Mouse (Mus musculus): ENCODE results near the gene Dnaaf3. TPM values are rescaled to one million over a fixed set of nuclear protein-coding genes. Genes with fewer than 3 reads are reported as not detected.

The Dnaaf3 gene
- total RNA-seq, 1 experiment from 2014 or later: 2.0 TPM

Other genes with a start within 250 kb of the Dnaaf3 start
- gene Ncr1, start 194.7 kb downstream of the Dnaaf3 start, total RNA-seq (2017): 398 to 1,289 TPM (median 424 TPM) in 3 replicates
- gene Gp6, start 134.7 kb downstream of the Dnaaf3 start, total RNA-seq (2017): 0.32 to 14.1 TPM (median 1.8 TPM) in 3 replicates
- 2.8 to 5.5 TPM (median 5.2 TPM) in 3 replicates for gene Rdh13, start 86.8 kb downstream of the Dnaaf3 start, total RNA-seq (2017)
- 15.0 to 52.1 TPM (median 27.4 TPM) in 3 replicates for gene Eps8l1, start 71.8 kb downstream of the Dnaaf3 start, total RNA-seq (2017)
- 272 to 296 TPM (median 283 TPM) in 3 replicates for gene Ppp1r12c, start 30.8 kb downstream of the Dnaaf3 start, total RNA-seq (2017)
- gene Tnnt1, start 16.1 kb downstream of the Dnaaf3 start, total RNA-seq (2017): not detected in 3 replicates
- 6.1 to 6.3 TPM in 2 of 3 replicates, not detected in the other for gene Tnni3, start 8.2 kb downstream of the Dnaaf3 start, total RNA-seq (2017)
- gene Syt5, start 15.1 kb upstream of the Dnaaf3 start, total RNA-seq (2017): not detected in 3 replicates
- gene Ptprh, start 71.6 kb upstream of the Dnaaf3 start, total RNA-seq (2017): 0.39 TPM in 1 of 3 replicates, not detected in the others
- 18.1 to 27.9 TPM (median 21.7 TPM) in 3 replicates for gene Tmem86b, start 99.0 kb upstream of the Dnaaf3 start, total RNA-seq (2017)
- 101 to 191 TPM (median 127 TPM) in 3 replicates for gene Ppp6r1, start 126.6 kb upstream of the Dnaaf3 start, total RNA-seq (2017)
- 12.9 to 47.3 TPM (median 16.6 TPM) in 3 replicates for gene Hspbp1, start 152.6 kb upstream of the Dnaaf3 start, total RNA-seq (2017)
- gene Brsk1, start 158.2 kb upstream of the Dnaaf3 start, total RNA-seq (2017): not detected in 3 replicates
- 5.6 to 6.8 TPM (median 6.4 TPM) in 3 replicates for gene Tmem150b, start 192.8 kb upstream of the Dnaaf3 start, total RNA-seq (2017)
- 25.1 to 60.4 TPM (median 38.0 TPM) in 3 replicates for gene Kmt5c, start 207.7 kb upstream of the Dnaaf3 start, total RNA-seq (2017)
- 4.7 TPM in 1 of 3 replicates, not detected in the others for gene Cox6b2, start 220.6 kb upstream of the Dnaaf3 start, total RNA-seq (2017)
- not detected in 3 replicates for gene Fam71e2, start 238.8 kb upstream of the Dnaaf3 start, total RNA-seq (2017)

All from monocyte, adult 5-6 weeks (primary cell).